Mouse (Mus musculus) liver, postnatal 0 days (tissue): Measurements from ENCODE around the gene Spon1.

Source experiments
- CTCF ChIP-seq: sonication (generic); IDR thresholded peaks from 2 replicates; pipeline ENCODE4 v1.5.1; 2016; ENCODE audit warnings: antibody characterized with exemption, low read depth
- EP300 ChIP-seq: IDR thresholded peaks from 2 replicates; pipeline ENCODE4 v1.6.1; 2016; ENCODE audit warnings: antibody characterized with exemption, low read depth, mild to moderate bottlenecking

DNA sequence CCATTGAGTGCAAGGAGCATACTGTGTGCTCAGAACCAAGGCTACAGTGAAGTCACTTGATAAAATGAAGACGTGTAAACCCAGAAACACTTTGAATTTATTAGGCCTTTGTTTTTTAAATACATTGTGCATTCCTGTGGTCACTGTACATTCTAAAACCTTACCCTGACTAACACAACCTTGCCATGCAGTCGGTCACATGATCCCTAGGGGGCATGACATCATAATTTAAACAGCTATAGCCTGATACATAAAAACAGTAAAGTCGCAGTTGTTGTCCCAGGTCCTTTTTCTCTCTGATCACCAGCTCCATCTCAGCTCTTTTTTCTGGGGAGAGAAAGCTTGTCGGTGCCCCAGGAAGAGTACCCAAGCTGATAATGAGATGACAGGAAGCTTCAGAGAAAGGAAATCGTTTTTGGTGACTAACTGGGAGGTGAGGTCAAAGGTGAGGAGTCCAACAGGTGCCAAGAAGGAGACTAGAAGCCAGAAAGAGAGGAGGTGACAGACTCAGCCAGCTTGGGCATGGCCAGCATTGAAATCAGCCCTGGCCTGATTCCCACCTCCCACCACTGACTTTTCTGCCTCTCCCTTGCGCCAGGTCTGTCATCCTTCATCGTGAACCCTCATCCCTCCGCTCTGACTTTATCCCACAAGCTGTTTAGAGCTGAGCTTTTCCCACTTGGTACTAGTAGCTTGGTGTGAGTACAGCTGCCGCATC is 246.1 kb downstream of the Spon1 start:
- no peak for TF ChIP-seq EP300
- no peak for TF ChIP-seq CTCF
